Mouse (Mus musculus): ENCODE results near the gene Il11ra1.

The Il11ra1 gene

GRCm38 (mm10) chr4:41705922-41706754 is 6.3 kb downstream of the Il11ra1 start:
- in situ Hi-C loops (cut with MboI, MseI) = loop anchor here (5.0 to 25.0 kb wide), 4 partner anchors 139 to 1731 kb away; partner anchors contain the start of genes Aptx (in 2 of the 2), Dnaja1 (in 2 of the 2), Dnaic1 (in 1 of the 2) and Fam166b (in 1 of the 2)

GRCm38 (mm10) chr4:41707011-41707535 is 7.3 kb downstream of the Il11ra1 start:
- in situ Hi-C loops (cut with MboI, MseI) = loop anchor here (5.0 to 25.0 kb wide), 4 partner anchors 140 to 1730 kb away; partner anchors contain the start of genes Aptx (in 2 of the 2), Dnaja1 (in 2 of the 2), Dnaic1 (in 1 of the 2) and Fam166b (in 1 of the 2)

GRCm38 (mm10) chr4:41708192-41708745 is 8.5 kb downstream of the Il11ra1 start:
- in situ Hi-C loops (cut with MboI, MseI) = loop anchor here (5.0 to 25.0 kb wide), 4 partner anchors 141 to 1729 kb away; partner anchors contain the start of genes Aptx (in 2 of the 2), Dnaja1 (in 2 of the 2), Dnaic1 (in 1 of the 2) and Fam166b (in 1 of the 2)

GRCm38 (mm10) chr4:41710229-41710628 is 10.4 kb downstream of the Il11ra1 start:
- in situ Hi-C loops (cut with MboI, MseI) = loop anchor here (10.0 to 25.0 kb wide), 4 partner anchors 855 to 1727 kb away; partner anchors contain the start of genes Aptx (in 2 of the 2), Dnaja1 (in 2 of the 2), B4galt1 (in 1 of the 2) and Fam166b (in 1 of the 2)

- in situ Hi-C loops (cut with MboI, MseI) = loop anchor here (10.0 to 25.0 kb wide), 4 partner anchors 857 to 1725 kb away; partner anchors contain the start of genes Aptx (in 2 of the 2), Dnaja1 (in 2 of the 2), B4galt1 (in 1 of the 2) and Fam166b (in 1 of the 2)
Observed at GRCm38 (mm10) chr4:41711705-41712375, 12.1 kb downstream of the Il11ra1 start.

GRCm38 (mm10) chr4:41712421-41713196 is 12.8 kb downstream of the Il11ra1 start:
- in situ Hi-C loops (cut with MboI, MseI) = loop anchor here (10.0 to 25.0 kb wide), 4 partner anchors 858 to 1725 kb away; partner anchors contain the start of genes Aptx (in 2 of the 2), Dnaja1 (in 2 of the 2), B4galt1 (in 1 of the 2) and Fam166b (in 1 of the 2)

GRCm38 (mm10) chr4:41713197-41714067 is 13.6 kb downstream of the Il11ra1 start, which contains the start of gene Rpp25l:
Gene Rpp25l, minus strand, starts transcription at chr4:41713534.
- in situ Hi-C loops (cut with MboI, MseI) = loop anchor here (10.0 to 25.0 kb wide), 4 partner anchors 859 to 1724 kb away; partner anchors contain the start of genes Aptx (in 2 of the 2), Dnaja1 (in 2 of the 2), B4galt1 (in 1 of the 2) and Fam166b (in 1 of the 2)

GRCm38 (mm10) chr4:41714276-41714675 is 14.5 kb downstream of the Il11ra1 start:
- in situ Hi-C loops (cut with MboI, MseI) = loop anchor here (10.0 to 25.0 kb wide), 4 partner anchors 859 to 1723 kb away; partner anchors contain the start of genes Aptx (in 2 of the 2), Dnaja1 (in 2 of the 2), B4galt1 (in 1 of the 2) and Fam166b (in 1 of the 2)

GRCm38 (mm10) chr4:41715082-41715481 is 15.3 kb downstream of the Il11ra1 start:
- in situ Hi-C loops (cut with MboI, MseI) = loop anchor here (10.0 to 25.0 kb wide), 4 partner anchors 860 to 1722 kb away; partner anchors contain the start of genes Aptx (in 2 of the 2), Dnaja1 (in 2 of the 2), B4galt1 (in 1 of the 2) and Fam166b (in 1 of the 2)

GRCm38 (mm10) chr4:41715596-41715995 is 15.8 kb downstream of the Il11ra1 start:
- in situ Hi-C loops (cut with MboI, MseI) = loop anchor here (10.0 to 25.0 kb wide), 4 partner anchors 861 to 1722 kb away; partner anchors contain the start of genes Aptx (in 2 of the 2), Dnaja1 (in 2 of the 2), B4galt1 (in 1 of the 2) and Fam166b (in 1 of the 2)

GRCm38 (mm10) chr4:41716834-41717233 is 17.0 kb downstream of the Il11ra1 start:
- in situ Hi-C loops (cut with MboI, MseI) = loop anchor here (10.0 to 25.0 kb wide), 4 partner anchors 862 to 1720 kb away; partner anchors contain the start of genes Aptx (in 2 of the 2), Dnaja1 (in 2 of the 2), B4galt1 (in 1 of the 2) and Fam166b (in 1 of the 2)

- in situ Hi-C loops (cut with MboI, MseI) = loop anchor here (10.0 to 25.0 kb wide), 4 partner anchors 1011 to 1722 kb away; partner anchors contain the start of genes Aptx (in 2 of the 2), Dnaja1 (in 2 of the 2), Tesk1 (in 2 of the 2) and Fam166b (in 1 of the 2)
Observed at GRCm38 (mm10) chr4:41722918-41723351, 23.1 kb downstream of the Il11ra1 start, which contains the start of gene Dctn3. Gene Dctn3, minus strand, starts transcription at chr4:41723170.

- in situ Hi-C loops (cut with MboI, MseI) = loop anchor here in 1 of 2 experiments (10.0 kb wide), 1 partner anchor 1718 kb away; the partner anchor contains the start of gene Tesk1
Observed at GRCm38 (mm10) chr4:41726826-41727621, 27.2 kb downstream of the Il11ra1 start.

GRCm38 (mm10) chr4:41731052-41731765 is 31.4 kb downstream of the Il11ra1 start, which contains the start of gene Arid3c:
Gene Arid3c, minus strand, starts transcription at chr4:41731142.
- in situ Hi-C loops (cut with MboI, MseI) = loop anchor here in 1 of 2 experiments (10.0 kb wide), 1 partner anchor 1304 kb away; the partner anchor contains the start of gene Stoml2

- in situ Hi-C loops (cut with MboI, MseI) = loop anchor here in 1 of 2 experiments (10.0 kb wide), 1 partner anchor 1297 kb away; the partner anchor contains the start of gene Stoml2
Observed at GRCm38 (mm10) chr4:41737602-41738255, 37.9 kb downstream of the Il11ra1 start.

Measured in T-helper 17 cell (primary cell).